Mouse (Mus musculus): ENCODE measurements around the gene Galnt18.

- TF ChIP-seq POLR2A (IDR thresholded peaks at IDR 0.05; ENCODE audit: low read depth, low read length) (no peak), CTCF (IDR thresholded peaks at IDR 0.05; ENCODE audit: extremely low read depth, insufficient read length, insufficient replicate concordance, low read depth, low read length) (no peak)
These were observed 71.2 kb downstream of the Galnt18 start for GRCm38 (mm10) chr7:111708563-111708962.

All from small intestine, adult 2 months (tissue).